Mouse (Mus musculus) cerebellum, adult 11-12 months (tissue): ENCODE measurements around the gene Sar1a.

ENCODE experiments used
- DNase-seq: peaks from one replicate; pipeline ENCODE4 v3.0.0; 2022

Sar1a gene

DNA sequence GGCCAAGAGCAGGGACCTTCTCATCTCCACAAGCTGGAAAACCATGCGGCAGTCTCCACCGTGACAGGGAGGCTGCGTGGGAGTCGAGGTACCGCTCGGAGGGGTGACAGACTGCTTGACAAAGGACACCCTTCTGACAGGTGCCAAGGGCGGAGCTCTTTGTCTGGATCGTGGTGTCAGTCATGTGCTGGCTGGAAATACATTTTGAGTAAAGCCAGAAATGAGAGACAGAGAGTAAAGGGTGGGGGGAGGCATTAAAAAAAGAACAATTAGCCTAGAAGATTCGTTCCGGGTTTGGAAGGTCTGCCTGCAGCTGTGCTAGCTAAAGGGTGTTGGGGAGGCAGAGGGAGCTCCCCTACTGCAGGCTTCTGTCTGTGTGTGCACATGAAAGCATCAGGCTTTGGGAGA, 56.6 kb downstream of the Sar1a start:
- no peak for DNase-seq

- DNase-seq = no peak
Observed at GRCm38 (mm10) chr10:61737537-61737936, 57.4 kb downstream of the Sar1a start.

DNA sequence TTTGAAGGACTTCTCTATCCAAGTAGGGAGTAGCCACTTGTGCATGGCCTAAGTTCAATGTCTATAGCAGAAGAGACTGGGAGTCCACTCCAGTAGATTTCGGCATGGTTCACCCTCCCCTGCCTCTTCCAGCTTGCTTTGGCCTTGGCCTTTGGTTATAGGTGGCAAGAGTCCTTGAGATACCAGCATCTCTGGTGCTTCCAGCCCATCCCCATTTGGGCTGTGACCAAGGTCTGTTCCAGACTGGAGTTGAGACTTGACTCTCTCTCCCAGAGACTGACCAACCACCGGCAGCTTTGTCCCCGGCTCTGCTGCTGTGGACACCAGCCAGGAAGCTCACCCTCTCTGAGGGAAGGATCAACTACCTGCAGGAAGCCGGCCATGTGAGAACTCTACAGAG, 58.0 kb downstream of the Sar1a start:
- no peak for DNase-seq

DNA sequence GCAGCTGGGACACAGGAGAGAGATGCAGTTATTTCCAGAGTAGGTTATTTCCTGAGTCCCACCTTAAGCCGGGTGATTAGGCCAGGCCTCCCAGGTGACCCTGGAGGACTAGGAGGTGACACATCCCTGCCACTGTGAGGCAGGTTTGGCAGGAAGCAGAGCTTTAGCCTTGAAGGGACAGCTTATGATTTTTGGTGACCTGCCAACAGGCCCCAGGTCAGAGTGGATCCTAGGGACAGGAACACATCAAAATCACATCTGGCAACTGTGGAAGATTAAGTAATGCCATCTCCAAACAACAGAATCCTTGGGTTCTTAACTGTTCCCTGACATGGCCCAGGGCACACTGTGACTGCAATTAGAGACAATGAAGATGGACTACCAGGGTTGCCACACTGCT, 61.2 kb downstream of the Sar1a start:
- DNase-seq = no peak

DNA sequence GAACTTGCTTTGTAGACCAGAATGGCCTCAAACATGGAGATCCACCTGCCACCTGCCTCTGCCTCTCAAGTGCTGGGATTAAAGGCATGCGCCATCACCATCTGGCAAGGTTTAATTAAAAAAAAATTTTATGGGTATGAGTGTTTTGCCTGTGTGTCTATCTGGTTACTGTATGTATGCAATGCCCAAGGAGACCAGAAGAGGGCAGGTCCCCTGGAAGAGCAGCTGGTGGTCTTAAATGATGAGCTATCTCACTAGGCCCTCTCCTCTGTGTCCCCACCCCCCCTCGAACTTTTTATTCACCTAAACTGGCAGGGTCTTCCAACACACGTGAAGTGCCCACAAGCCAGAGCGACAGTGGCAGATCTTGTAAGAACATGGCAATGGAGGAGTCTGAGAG, 61.8 kb downstream of the Sar1a start:
- DNase-seq = no peak

- DNase-seq = no peak
Observed at GRCm38 (mm10) chr10:61742336-61742735, 62.2 kb downstream of the Sar1a start.
